Mouse (Mus musculus) cerebellum, adult 2 months (tissue): ENCODE data around the gene Bud13.

Experiments used
- CTCF ChIP-seq: fragments of 200-500 bp; IDR thresholded peaks from 2 replicates; pipeline ENCODE4 v1.5.1; 2011; ENCODE audit warnings: low read depth, mild to moderate bottlenecking, control low read depth, low read length, moderate library complexity, borderline replicate concordance; ENCODE audit not compliant: insufficient read depth
- POLR2A ChIP-seq: fragments of 200-500 bp; IDR thresholded peaks from 2 replicates; pipeline ENCODE4 v1.6.1; 2011; ENCODE audit warnings: low read length, control low read depth, borderline replicate concordance; ENCODE audit not compliant: insufficient read depth

DNA sequence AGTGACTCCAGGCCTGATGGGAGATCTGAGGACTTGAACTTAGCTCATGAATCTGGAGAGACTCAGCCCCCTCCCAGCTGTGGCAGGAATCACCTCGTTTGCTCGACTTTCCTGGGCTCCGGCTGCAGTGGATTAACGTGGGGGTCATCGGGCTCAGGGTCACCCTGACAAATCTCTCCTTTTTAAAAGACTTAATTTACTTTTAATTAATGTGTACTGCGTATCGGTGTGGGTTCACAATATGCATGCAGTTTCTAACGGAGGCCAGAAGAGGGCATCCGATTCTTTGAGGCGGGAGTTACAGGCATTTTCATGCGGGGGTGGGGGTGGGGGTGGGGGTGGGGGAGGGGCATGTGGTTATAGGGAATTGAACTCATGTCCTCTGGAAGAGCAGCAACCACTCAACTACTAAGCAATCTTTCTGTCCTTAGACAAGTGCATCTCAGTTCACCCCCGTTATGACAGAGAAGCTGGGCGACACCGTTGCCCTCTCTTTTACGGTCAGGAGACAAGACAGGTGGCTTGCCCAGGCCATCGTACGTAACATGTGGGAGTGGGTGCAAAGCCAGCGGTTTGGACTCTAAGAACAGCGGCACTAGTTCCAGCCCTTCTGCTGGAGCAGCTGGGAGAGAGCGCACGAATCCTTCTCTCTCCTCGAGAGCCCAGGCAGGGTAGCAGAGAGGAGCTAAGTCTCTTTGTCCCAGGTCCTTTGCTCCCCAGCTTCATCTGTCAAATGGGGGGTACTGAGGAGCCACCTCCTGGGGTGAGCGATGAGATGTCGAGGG is 47.2 kb downstream of the Bud13 start:
- TF ChIP-seq POLR2A (no peak), CTCF (no peak)
